Mouse (Mus musculus) cortical plate, adult 2 months (tissue): ENCODE results near the gene Ptpn7.
A peak's percentile ranks its signal among the peaks of the same experiment; 100 is the strongest.

Experiments used
- CTCF ChIP-seq: fragments of 200-500 bp; IDR thresholded peaks from 2 replicates; pipeline ENCODE4 v1.5.1; 2011; ENCODE audit warnings: mild to moderate bottlenecking, control low read depth, low read length; ENCODE audit not compliant: insufficient read depth; ENCODE audit errors: extremely low read depth
- POLR2A ChIP-seq: fragments of 200-500 bp; IDR thresholded peaks from 2 replicates; pipeline ENCODE4 v1.6.1; 2011; ENCODE audit warnings: mild to moderate bottlenecking, low read length, control low read depth; ENCODE audit not compliant: insufficient read depth; ENCODE audit errors: extremely low read depth

DNA sequence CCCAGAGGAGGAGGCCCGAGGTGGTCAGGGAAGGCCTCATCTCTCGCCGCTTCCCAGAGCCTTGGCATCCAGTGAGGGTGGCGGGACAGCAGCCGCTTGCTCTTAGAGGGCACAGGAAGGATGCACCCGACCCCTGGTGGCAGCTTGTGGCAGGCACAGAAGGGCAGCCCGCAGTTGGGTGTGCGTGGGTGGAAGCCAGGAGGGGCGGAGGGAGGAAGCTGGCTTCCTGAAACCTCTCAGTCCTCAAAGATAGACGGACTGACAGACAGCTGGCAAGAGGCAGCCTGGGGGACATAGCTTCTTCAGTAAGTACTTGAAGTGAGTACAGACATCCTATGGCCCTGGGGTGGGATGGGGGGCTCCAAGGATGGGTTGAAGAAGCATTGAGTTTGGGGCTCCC lies at the start of gene Ptpn7:
- peak; percentile 46 for TF ChIP-seq CTCF
- TF ChIP-seq POLR2A = no peak
